Mouse (Mus musculus) spleen, adult 18-20 months (tissue): Measurements from ENCODE around the gene Scap.
"Not testable (repeated sequence)": the region's sequence is repeated elsewhere in the genome, so short reads cannot be mapped to it uniquely, and the experiment has no call there.

Experiments
- DNase-seq, 2 experiments: peaks; one replicate each; pipeline ENCODE4 v3.0.0; 2022; ENCODE audit warnings: mixed read lengths in 2 of 2

The Scap gene

GRCm38 (mm10) chr9:110330913-110331312 lies 2.2 kb upstream of the Scap start:
- DNase-seq: not testable (repeated sequence)

GRCm38 (mm10) chr9:110333896-110334259 lies 790 bp downstream of the Scap start:
- no peak for DNase-seq

GRCm38 (mm10) chr9:110334849-110335248 lies 1.8 kb downstream of the Scap start:
- DNase-seq: no peak

GRCm38 (mm10) chr9:110340037-110340750 lies 7.1 kb downstream of the Scap start:
- no peak for DNase-seq

GRCm38 (mm10) chr9:110342008-110342407 lies 8.9 kb downstream of the Scap start:
- no peak for DNase-seq

GRCm38 (mm10) chr9:110343805-110344204 lies 10.7 kb downstream of the Scap start:
- no peak for DNase-seq

GRCm38 (mm10) chr9:110345057-110345739 lies 12.1 kb downstream of the Scap start:
- no peak for DNase-seq

GRCm38 (mm10) chr9:110348899-110349298 lies 15.8 kb downstream of the Scap start:
- no peak for DNase-seq

- DNase-seq: no peak
Observed at GRCm38 (mm10) chr9:110350188-110350587, 17.1 kb downstream of the Scap start.

- no peak for DNase-seq
Observed at GRCm38 (mm10) chr9:110350612-110351011, 17.5 kb downstream of the Scap start.

- no peak for DNase-seq
Observed at GRCm38 (mm10) chr9:110351350-110351749, 18.3 kb downstream of the Scap start.

GRCm38 (mm10) chr9:110351932-110352632 lies 19.0 kb downstream of the Scap start:
- no peak for DNase-seq

- DNase-seq: no peak
Observed at GRCm38 (mm10) chr9:110358341-110358740, 25.3 kb downstream of the Scap start.

GRCm38 (mm10) chr9:110361299-110361698 lies 28.2 kb downstream of the Scap start:
- DNase-seq: no peak

GRCm38 (mm10) chr9:110362337-110362736 lies 29.2 kb downstream of the Scap start:
- DNase-seq: no peak

GRCm38 (mm10) chr9:110366746-110367145 lies 33.7 kb downstream of the Scap start:
- no peak for DNase-seq

GRCm38 (mm10) chr9:110369860-110370259 lies 36.8 kb downstream of the Scap start:
- DNase-seq: no peak

- DNase-seq: no peak
Observed at GRCm38 (mm10) chr9:110373871-110374270, 40.8 kb downstream of the Scap start.

GRCm38 (mm10) chr9:110375668-110376067 lies 42.6 kb downstream of the Scap start:
- no peak for DNase-seq

GRCm38 (mm10) chr9:110377655-110378054 lies 44.6 kb downstream of the Scap start:
- not testable (repeated sequence) for DNase-seq

- DNase-seq: no peak
Observed at GRCm38 (mm10) chr9:110379361-110379760, 46.3 kb downstream of the Scap start.

GRCm38 (mm10) chr9:110380662-110381061 lies 47.6 kb downstream of the Scap start:
- DNase-seq: no peak

GRCm38 (mm10) chr9:110381292-110381691 lies 48.2 kb downstream of the Scap start:
- no peak for DNase-seq
